Mouse (Mus musculus): Measurements from ENCODE around the gene Slc22a14. TPM values are rescaled to one million over a fixed set of nuclear protein-coding genes. Genes with fewer than 3 reads are reported as not detected.
"Not testable (repeated sequence)": the region's sequence is repeated elsewhere in the genome, so short reads cannot be mapped to it uniquely, and the experiment has no call there.

Slc22a14 gene
- polyA plus RNA-seq, 2 experiments from 2014 or later: not detected

DNA sequence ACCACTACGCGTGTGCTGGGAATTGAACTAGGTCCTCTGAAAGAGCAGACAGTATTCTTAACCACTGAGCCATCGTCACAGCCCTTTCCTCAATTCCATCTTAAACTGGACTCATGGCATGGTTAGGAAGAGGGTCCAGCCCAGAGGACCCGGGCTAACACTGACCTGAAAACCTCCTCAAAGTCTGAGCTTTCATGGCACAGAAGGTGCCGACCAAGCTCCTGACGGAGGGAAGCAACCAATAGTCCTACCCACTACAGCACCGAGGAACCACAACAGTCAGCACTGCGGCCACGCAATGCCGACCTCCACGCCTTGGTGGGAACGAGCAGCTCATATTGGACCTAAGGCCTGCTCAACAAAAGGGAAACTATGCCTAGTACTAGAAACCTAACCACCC lies 109.2 kb downstream of the Slc22a14 start:
- no peak for ATAC-seq

DNA sequence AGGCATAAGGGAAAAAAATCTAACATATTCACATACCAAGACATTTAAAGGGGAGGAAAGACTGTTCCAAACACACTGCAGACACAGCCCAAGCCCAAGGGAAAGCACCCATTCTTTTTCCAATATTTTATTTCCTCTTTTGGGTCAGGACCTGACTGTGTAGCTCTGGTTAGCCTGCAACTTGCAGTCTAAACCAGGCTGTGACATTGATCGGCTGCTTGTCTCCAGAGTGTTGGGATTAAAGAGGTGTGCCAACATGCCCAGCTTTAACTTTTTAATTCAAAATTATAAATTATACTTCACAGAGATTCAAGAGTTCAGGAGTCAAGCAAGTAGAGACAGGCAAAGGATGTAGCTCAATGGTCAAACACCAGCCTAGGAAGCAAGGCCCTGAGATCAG lies 110.3 kb downstream of the Slc22a14 start:
- ATAC-seq: no peak

DNA sequence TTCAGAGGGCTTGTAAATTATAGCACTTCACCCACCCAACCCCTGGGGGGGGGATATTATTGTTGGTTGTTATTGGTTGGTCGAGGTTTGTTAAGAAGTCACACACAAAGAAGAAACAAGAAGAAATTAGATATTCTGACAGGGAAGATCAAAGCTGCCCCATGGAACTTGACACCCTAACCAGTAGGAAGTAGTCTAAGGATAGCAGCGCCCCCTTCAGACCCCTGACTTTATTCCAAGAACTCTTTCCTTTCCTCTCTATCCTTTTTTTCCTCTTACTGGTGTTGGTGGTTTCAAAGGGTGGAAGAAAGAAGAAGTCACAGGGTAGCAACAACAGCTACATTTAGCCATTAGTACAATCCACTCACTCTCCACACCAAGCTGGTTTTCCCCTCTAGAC lies 111.2 kb downstream of the Slc22a14 start:
- no peak for ATAC-seq

DNA sequence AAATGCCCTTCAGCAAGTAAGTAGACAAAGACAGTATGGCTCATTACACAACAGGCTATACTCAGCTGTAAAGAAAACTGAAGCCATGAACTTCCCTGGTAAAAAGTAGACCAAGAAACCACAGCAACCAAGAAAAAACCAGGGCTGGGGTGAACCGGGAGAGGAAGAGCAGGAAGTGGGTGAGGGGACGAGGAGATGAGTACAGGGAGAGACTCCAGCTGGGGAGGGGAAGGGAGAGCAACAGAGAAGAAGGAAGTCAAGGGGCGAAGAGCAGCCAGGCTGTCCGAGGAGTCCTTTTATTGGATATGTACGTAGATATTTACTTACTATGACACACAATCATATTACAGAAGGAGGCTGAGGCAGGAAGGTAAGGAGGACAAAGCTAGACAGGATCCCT lies 117.4 kb downstream of the Slc22a14 start:
- ATAC-seq: no peak

DNA sequence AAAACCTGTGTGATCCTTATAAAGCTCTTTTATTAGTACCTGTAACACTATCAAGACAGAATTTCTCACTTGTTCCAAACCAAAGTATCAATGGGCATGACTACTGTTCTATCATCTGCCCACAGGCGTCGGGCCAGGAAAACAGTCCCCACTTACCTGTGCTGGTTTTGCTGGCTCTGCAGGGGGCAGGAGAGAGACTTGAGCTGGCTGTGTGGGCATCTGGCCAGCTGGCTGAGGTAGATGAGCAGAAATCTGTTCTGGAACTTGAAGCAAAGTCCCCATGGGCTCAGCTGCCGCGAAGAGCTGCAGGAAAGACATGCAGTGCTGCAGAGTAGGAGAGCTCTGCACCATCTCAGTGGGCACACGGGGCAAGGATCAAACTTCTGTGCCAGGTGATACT lies 118.5 kb downstream of the Slc22a14 start:
- no peak for ATAC-seq

DNA sequence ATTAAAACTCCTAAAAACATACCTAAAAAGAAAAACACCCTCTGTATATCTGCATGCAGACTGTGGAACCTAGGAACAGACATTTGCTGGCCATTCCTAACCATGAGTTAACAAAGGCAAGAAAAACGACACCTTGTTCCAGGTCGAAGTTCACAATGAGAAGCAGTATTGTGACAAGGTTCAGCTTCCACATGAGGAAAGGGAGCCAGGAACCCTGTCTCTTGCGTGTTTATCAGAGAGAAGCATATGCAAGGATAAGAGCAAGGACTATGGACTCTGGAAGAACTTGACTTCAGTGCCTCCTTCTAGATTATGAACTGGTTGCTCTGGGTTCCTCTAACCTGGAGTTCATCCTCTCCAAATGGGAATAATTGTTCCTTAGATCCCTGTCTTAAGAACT lies 121.4 kb downstream of the Slc22a14 start:
- ATAC-seq: no peak

DNA sequence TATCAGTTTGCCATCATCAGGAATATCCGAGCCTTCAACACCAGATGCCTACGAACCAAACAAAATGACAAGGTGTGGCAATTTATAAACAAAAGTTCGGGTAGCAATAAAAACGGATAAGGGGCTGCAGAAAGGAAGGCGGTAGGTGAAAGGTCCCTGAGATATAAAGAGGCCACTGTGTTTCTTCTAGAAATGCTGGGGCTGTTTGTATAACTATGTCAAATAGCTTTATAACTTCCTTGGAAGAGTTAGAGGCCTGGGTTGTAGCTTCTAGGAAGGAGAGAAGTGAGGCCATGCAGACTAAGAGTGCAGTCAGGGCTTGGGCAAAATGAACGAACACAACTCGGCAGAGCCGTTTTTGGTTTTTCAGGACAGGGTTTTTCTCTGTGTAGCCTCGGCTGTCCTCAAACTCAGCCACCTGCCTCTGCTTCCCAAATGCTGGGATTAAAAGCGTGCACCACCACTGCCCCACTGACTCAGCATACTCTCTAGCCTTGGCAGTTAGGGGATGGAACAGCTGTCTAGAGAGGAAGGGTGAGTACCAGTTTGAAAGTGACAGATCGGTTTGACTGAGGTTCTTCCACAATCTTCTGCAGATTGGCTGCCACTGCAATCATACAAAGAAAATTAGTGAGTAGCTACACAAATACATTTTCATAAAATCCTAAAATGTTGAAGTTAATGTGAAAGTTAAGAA lies 124.0 kb downstream of the Slc22a14 start:
- ATAC-seq: no peak

DNA sequence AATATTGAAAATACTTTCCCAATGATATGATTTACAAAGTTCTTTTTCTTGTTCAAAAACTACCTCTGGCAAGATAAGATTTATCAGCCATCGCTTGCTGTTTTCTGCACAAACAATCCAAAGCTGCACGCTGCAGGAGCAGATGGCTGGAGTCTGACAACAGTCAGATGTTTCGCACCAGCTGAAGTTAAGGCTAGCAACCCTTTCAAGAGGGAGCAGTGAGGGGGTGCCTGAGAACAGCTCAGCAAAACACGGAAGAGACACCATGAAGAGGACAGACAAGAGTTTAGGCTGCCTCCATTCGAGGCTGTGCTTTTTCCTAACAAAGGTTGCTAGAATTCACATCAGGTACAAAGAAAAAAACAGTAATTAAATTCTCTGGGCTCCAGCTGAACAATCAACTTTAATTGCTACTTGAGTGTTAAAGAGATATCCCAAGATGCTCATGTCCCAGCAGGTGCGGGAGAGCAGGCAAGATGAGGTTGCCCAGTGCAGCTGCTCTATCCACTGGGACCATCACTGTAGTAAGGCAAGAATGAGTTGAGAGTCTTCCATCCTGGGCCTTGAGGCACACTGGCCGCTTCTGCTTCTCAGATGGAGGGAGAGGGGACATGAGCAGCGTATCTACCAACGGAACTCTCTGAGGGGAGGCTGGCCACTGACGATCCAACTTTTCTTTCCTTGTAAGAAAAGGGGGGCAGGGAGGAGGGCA lies 124.9 kb downstream of the Slc22a14 start:
- ATAC-seq: no peak

DNA sequence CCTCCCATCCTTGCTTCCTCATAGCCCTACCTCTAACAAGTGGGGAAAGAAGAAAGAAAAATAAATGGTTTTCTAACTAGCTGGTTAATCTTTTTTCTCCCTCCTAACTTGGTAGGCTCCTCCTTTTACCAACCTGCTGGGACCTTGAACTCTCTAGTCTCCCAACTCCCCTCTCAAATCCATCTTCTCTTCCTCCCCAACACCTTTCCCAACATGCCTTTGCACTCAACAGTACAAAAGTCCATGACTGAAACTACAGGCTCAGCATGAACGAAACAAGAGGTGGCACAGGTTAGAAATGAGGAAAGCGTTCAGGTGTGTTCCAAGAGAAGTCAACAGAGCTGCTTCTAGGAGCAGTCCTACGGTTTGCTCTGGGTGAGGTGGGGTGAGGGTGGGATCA lies 126.1 kb downstream of the Slc22a14 start:
- no peak for ATAC-seq

DNA sequence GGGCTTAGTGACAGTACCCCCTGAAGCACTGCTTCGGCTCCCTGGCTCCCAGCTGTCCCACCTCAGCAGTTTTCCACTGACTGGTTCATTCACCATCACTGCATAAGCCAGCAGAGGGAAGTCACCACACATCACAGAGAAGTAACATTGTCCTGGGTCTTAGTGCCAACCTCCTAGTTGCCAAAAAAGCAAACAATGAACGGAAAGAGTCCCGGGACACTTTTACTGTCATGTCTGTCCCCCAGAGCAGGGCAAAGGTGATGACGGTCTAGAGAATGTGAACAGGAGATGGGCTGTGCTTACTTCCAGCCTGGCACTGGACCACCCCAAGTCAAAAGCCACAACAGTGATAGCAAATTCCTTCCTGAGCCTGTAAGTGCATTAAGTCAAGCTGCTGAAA lies 126.6 kb downstream of the Slc22a14 start:
- ATAC-seq: no peak

DNA sequence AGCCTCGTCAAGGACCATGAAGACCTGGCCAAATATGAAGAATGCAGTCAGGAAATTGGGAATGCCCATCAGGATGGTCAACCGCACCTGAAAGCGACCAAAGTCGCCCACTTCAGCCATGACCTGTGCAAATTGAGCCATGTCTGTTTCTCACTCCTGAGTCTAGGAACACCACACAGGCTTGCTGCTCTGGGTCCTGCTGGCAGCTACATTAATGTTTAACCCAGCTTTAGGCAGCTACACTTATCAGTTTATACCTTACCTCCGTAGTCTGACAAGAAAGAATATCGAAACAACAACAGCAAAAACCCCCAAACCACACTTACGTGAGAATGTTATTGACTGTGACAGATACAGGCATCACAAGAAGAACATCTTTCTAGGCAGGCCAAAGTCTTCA lies 133.8 kb downstream of the Slc22a14 start:
- ATAC-seq: no peak

DNA sequence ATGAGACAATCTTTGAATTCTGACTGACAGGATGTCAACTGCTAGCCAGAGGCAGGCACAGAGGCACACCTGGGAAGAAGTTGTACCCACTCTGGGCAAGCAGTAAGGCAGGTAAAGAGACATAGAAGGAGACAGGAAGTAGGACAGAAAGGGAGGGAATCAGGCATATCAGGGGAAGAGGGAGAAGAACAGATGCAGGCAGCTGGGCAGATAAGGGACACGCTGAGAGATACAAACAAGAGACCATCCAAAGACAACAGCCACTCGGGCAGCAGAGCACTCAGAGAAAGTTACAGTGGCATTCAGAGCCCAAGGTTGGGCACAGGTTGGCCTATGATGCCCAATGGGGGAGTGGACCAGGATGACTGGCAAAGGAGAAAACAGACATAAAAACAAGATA lies 134.5 kb downstream of the Slc22a14 start:
- ATAC-seq: no peak

DNA sequence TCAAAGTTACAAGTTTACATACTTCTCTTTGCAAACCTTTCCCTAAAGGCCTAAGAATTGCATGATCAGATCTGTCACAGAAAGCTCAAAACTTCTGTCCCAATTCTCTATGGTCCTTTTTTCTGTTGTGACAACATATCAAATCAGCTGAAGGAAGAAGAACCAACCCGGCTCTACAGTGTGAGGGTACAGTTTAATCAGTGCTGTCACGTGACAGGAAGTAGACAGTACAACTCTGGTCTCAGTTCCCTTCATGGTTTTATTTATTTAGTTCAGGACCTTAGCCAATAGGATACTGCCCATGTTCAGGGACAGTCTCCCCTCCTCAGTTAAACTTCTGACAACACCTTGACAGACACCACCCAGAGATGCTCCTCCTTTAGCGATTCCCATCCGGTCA lies 145.1 kb downstream of the Slc22a14 start:
- no peak for ATAC-seq

DNA sequence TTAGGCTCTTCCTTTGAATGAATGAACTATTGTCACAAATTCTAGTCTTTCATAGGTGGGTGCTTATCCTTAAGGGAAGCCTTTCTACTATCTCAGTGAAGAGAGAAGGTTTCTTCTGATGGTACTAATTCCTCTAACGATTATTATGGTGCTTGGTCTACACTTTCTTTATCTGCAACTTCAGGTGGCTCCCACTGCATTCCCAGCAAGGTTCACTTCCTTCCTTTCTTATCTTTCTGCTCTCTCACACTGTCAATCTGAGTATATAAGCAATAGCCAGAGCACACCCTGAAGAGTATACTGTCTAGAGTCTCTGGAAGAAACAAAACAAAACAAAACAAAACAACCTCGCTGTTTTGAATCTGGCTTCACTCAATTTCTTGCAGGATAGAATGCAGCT lies 145.7 kb downstream of the Slc22a14 start:
- no peak for ATAC-seq

DNA sequence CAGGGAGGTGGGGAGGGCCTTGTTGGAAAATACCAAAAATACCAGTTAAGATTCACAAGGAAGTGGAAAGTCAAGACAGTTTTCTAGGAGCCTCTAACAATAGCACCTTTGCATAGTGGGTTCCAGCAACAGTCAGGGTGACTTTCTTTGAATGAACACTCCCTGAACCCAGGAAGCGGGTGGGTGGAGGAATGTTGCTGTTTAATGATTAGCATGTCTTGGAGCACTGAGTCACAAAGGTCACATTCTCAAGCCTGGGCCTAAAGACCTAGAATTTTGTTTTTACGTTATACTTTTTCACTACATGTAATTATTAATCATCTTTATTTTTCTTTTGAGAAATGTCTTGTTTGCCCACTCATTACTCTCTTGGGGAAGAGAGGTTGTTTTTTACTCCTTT lies 150.0 kb downstream of the Slc22a14 start:
- not testable (repeated sequence) for ATAC-seq

DNA sequence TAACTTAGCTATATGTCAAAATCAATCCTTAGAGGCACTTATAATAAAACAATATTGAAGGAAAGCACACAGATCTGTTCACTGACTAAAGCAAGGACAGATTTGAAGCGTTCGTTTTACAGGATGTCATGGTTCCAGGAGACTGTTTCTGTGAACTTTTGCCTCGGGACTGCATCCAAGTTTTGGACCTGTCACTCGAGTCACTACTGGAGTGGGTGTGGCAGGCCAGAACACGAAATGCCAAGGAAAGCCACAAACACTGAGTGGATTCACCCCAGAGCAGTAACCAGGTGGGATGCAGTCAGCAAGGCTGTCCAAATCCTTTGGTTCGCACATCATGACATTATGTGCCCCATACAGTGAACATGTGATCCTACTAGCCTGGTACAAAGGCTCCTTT lies 150.8 kb downstream of the Slc22a14 start:
- no peak for ATAC-seq

DNA sequence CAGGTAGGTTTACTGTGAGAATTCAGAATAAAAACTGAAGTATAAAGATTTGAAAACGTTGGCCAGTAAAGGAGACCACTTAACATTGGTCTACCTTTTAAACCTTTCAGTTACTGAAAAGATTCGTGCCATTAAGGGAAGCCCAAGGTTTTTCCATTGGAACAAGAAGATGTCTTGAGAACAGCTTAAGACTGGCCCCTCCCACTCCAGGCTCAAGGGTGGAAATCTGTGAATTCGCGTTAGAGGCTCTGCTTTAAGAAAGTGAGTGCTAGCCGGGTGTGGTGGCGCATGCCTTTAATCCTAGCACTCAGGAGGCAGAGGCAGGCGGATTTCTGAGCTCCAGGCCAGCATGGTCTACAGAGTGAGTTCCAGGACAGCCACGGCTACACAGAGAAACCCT lies 152.4 kb downstream of the Slc22a14 start:
- ATAC-seq: no peak

DNA sequence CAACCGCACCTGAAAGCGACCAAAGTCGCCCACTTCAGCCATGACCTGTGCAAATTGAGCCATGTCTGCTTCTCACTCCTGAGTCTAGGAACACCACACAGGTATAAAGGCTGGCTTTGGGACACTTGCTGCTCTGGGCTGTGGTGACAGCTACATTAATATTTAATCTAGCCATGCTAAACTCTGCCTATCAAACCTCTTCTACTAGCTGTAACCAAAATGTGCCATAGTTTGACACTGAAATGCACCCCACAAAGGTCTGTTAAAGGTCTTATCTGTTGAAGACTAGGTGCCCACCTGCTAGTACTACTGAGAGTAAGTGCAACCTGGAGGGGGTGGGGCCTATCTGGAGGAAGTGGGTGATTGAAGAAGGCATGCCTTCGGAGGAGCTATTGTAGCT lies 156.4 kb downstream of the Slc22a14 start, which contains the start of gene Slc22a13:
Gene Slc22a13, minus strand, starts transcription at position 101 of the 400 bp plus-strand sequence.
- no peak for ATAC-seq

DNA sequence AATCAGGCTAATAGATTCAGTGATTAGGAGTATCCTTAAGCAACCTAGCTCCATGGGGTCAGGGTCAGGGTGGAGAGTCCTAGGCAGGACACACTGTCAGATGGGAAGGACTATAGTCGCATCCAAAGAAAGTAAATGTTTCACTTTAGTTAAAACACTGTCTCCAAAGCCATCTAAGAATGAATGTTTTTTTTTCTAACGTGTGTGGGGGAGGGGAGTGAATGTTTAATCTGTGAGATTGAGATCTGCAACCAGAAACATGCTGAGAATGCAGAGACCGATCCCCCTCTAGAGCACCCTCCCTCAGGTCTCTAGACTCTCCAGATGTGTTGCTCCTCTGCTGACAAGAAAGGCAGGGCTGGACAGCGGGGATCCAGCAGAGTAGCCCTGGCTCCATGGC lies 158.2 kb downstream of the Slc22a14 start:
- ATAC-seq: no peak

DNA sequence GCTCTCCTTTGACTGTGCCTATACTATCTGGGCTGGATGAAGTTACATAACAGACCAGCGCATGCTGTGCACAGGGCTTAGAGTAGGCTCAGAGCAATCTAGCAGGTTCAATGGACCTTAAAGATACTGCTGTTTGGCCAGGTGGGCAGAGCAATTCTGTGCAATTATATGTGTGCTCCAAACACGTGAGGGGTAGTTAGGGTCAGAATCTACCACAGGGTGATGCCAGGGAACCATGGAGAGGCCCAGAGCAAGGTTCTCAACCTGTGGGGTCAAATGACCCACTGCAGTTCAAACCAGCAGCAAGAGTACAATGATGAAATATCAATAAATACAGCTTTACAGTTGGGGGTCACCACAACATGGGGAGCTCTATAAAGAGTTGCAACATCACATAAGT lies 158.7 kb downstream of the Slc22a14 start:
- ATAC-seq: no peak

DNA sequence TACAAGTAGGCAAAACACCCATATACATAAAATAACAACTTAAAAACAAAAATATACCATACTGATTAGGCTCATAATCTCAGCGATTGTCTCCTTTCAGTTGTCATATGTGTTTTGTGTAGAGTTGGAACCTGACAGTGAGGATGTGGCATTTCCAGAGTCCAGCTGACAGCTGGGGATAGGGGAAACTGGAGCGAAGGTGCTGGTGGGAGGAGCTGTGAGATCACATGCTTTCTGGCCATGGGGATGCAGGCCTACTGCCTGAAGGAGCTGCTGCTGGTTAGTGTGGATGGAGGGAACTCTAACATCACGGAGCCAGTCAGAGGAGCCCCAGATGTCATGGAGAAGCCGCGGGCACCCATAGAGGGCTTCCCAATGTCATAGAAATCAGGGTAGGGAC lies 159.6 kb downstream of the Slc22a14 start:
- no peak for ATAC-seq

DNA sequence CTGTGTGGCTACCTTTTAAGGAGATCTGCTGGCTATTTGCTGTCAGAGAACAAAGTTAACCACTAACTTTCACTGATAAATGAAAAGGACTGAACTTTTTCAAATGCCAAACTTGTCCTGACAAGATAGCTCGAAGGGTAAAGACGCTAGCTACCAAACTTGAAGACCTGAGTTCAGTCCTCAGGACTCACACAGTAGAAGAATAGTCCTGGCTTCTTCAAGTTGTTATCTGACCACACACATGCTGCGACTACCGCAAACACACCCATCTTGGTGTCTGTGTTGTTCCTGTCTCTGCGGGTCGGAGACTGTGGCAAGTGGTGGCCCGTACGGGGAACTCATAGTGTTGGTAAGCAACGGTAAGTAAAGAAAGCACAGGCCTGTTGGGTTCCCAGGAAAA lies 161.7 kb downstream of the Slc22a14 start:
- ATAC-seq: no peak

DNA sequence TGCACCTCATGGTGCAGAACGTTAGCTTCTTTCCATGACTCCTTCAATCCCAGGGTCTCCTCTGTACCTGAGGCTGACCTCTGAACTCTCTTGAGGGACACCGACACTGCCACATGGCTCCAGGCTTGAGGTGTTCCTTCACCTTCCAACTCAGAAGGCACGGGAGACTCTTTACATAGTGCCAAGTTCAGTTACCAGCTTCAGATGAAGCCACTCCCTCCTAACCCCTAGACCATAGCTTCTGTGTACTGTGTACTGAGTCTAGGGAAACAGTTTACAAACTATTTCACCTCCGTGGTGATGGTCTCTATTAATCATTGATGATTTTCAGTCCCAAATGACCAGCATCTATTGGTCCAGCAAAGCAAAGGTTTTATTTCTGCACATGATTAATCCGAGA lies 163.7 kb downstream of the Slc22a14 start:
- no peak for ATAC-seq

DNA sequence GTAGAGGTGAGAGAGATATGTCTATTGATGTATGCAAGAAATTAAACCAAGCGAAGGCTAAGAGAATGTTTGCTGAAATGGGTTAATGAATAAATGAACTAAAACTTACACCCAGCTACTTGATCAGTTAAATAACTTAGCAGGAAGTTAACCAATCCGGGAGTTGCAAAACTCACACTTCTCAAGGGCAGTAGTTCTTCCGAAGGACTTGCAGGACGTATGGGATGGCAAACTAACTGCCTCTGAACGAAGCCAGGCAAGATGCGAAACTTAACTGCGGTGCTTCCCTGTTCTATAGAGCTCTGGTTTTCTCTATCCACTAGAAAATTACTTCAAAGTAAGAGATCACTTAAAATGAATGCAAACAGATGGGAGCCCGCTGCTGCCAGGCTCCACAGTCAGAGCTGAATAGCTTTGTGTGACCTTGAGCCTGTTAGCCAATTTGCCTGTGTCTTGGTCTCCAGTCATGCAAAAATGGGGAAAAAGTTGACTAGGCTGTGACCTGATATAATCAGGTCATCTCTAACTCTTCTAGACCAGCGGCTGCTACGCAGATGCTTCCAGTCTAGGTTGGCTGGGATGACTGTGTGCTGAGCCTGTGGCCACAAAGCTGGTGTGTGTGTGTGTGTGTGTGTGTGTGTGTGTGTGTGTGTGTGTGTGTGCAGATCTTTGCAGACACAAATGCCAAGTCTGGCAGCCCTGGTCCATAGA lies 166.0 kb downstream of the Slc22a14 start:
- no peak for ATAC-seq
